Mouse (Mus musculus): ENCODE results near the gene Klk1b21.
"Not testable (repeated sequence)": the region's sequence is repeated elsewhere in the genome, so short reads cannot be mapped to it uniquely, and the experiment has no call there.

Gene Klk1b21

GRCm38 (mm10) chr7:44102028-44102427 lies at the start of gene Klk1b21:
Gene Klk1b21, plus strand, starts transcription at chr7:44102328.
- DNase-seq (ENCODE audit: low spot score in 2 of 2), result not testable (repeated sequence)

GRCm38 (mm10) chr7:44072117-44072516 lies 30.0 kb upstream of the Klk1b21 start:
- DNase-seq (ENCODE audit: low spot score in 2 of 2), result no peak

- no peak for DNase-seq (ENCODE audit: low spot score in 2 of 2)
These were observed 24.4 kb upstream of the Klk1b21 start for GRCm38 (mm10) chr7:44077703-44078102.

- DNase-seq (ENCODE audit: low spot score in 2 of 2), result no peak
These were observed 6.0 kb upstream of the Klk1b21 start for GRCm38 (mm10) chr7:44096111-44096510.

- DNase-seq (ENCODE audit: low spot score in 2 of 2), result no peak
These were observed 10.2 kb downstream of the Klk1b21 start, which contains the start of gene Klk1b22 for GRCm38 (mm10) chr7:44112373-44112772. Gene Klk1b22, plus strand, starts transcription at chr7:44112673.

GRCm38 (mm10) chr7:44123445-44123844 lies 21.3 kb downstream of the Klk1b21 start:
- DNase-seq (ENCODE audit: low spot score in 2 of 2), result no peak

GRCm38 (mm10) chr7:44136467-44136866 lies 34.3 kb downstream of the Klk1b21 start, which contains the start of gene Klk1b16:
Gene Klk1b16, plus strand, starts transcription at chr7:44136767.
- no peak for DNase-seq (ENCODE audit: low spot score in 2 of 2)
